Mouse (Mus musculus): ENCODE measurements at regions not wholly inside any gene's neighbourhood (a gene's known extent, or its start where the extent isn't known, plus 50 kb on each side); places are given as distances from the start of the nearest gene placed in this dataset.
A peak's percentile ranks its signal among the peaks of the same experiment; 100 is the strongest.

GRCm38 (mm10) chr8:79587258-79587657, 52.2 kb upstream of the Otud4 start:
- DNase-seq (ENCODE audit: low spot score in 2 of 2): peak in 1 of 2 experiments; percentile 38

- DNase-seq (ENCODE audit: low spot score in 2 of 2): peak; percentile 42 to 48
Observed at GRCm38 (mm10) chr8:79584966-79585365, 54.5 kb upstream of the Otud4 start.

GRCm38 (mm10) chr8:79583326-79583725, 56.1 kb upstream of the Otud4 start:
- DNase-seq (ENCODE audit: low spot score in 2 of 2): peak in 1 of 2 experiments; percentile 21

DNA sequence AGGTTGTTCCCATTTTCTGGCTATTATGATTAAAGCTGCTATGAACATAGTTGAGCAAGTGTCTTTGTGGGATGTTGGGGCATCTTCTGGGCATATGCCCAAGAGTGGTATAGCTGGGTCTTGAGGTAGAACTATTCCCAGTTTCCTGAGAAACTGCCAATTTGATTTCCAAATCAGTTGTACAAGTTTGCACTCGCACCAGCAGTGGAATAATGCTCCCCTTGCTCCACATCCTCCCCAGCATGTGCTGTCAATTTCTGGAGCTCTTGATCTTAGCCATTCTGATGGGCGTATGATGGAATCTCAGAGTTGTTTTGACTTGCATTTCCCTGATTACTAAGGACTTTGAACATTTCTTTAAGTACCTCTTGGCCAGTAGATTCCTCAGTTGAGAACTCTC, 57.2 kb upstream of the Otud4 start:
- DNase-seq (ENCODE audit: low spot score in 2 of 2): no peak

DNA sequence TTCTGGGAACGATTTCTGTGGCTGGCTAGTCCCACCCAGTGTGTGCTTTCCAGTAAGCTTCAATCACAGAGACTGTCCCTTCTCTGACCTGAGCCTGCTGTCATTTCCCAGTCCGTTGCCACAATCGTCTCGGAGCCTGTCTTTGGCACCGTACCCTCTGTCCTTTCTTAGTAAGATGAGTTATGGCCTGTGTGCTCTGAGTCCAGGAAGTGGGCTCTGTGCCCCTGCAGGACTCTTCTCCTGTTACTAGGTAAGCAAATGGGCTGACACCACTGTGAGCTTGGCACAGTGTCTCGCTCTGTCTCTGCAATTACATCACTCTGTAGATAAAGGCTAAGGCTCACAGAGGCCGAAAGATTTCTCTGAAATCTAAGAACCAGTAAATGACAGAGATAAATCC, 63.3 kb upstream of the Otud4 start:
- peak in 1 of 2 experiments; percentile 13 for DNase-seq (ENCODE audit: low spot score in 2 of 2)

- no peak for DNase-seq (ENCODE audit: low spot score in 2 of 2)
Observed at GRCm38 (mm10) chr8:79575175-79575734, 64.2 kb upstream of the Otud4 start.

DNA sequence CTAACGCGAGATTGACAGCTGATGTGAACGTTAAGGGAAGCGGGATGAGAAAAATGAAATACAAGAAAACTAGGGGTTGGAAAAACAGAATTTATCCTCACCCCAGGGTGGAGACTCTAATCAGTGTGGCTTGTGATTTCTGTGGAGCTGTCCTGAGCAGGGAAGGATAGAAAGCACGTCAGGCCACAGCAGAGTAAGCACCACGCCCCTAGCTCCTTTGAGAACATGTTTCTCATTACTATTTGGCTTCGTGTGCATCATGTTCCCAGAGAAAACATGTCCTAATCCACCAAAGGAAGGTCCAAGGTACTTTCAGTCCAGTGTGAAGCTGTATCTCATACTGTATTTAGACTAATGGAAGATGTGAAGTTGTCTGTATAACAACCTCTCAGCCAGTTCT, 65.9 kb upstream of the Otud4 start:
- DNase-seq (ENCODE audit: low spot score in 2 of 2): no peak

- no peak for DNase-seq (ENCODE audit: low spot score in 2 of 2)
Observed at GRCm38 (mm10) chr8:79572526-79572925, 66.9 kb upstream of the Otud4 start.

GRCm38 (mm10) chr8:79563101-79563500, 76.3 kb upstream of the Otud4 start:
- DNase-seq (ENCODE audit: low spot score in 2 of 2): no peak

DNA sequence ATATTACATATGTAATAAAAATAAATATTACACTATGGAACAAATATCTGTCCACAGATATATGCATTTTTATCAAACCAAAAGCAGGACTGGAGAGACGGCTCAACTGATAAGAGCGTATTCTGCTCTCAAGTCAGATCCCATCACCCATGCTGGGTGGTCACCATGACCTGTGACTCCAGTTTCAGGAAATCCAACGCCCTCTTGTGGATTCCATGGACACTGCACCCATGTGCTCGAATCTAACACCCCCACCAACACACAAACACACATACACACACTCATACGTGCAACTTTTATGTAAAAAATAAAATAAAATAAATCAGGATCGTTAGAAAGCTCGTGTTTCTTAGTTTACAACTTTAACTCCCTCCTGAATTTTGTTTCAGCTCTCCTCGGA, 76.7 kb upstream of the Otud4 start:
- no peak for DNase-seq (ENCODE audit: low spot score in 2 of 2)

DNA sequence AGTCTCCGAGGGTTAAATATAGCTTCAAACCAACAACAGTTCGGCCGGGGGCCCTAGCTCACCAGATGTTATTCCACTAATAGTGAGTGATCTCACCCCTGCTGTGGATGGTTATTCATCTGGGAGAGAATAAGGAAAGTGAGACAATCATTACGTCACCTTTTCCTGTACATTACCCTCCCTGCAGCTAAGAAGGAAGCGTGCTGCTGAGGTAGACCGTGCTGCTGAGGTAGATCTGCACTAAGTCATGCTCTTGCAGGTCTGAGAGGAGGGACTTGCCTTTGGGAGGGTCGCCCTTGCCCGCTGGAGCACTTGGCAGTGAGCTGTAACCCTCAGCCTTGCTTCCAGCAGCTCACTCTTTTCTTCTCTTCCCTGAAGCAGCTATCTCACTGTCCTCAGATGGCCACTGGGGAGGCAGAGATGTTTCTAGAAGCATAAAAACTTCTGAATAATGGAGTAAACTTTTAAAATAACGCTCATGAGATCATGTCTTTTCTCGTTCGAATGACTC, 77.3 kb upstream of the Otud4 start:
- DNase-seq (ENCODE audit: low spot score in 2 of 2): no peak

- no peak for DNase-seq (ENCODE audit: low spot score in 2 of 2)
Observed at GRCm38 (mm10) chr8:79561269-79562063, 78.0 kb upstream of the Otud4 start.

DNA sequence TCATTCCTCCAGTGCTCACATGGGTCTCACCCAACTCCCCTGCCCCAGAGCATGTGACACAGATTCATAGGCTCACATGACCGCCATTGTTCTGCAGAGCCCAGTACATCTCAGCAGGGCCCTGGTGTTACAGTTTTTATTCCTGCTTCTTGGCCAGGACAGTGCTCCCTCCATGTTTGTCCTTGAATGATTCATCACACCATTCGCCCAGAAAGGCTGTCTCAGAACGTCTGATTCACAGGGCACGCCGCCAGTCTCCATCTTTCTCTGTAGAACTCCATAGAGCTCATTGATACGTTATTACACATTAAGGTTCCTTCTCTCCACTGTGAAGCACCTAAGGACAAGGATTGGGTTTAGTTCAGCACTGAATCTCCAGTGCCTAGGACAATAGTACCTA, 79.9 kb upstream of the Otud4 start:
- DNase-seq (ENCODE audit: low spot score in 2 of 2): no peak

- no peak for DNase-seq (ENCODE audit: low spot score in 2 of 2)
Observed at GRCm38 (mm10) chr8:79554311-79554710, 85.1 kb upstream of the Otud4 start.

GRCm38 (mm10) chr8:79550151-79550550, 89.3 kb upstream of the Otud4 start:
- no peak for DNase-seq (ENCODE audit: low spot score in 2 of 2)

DNA sequence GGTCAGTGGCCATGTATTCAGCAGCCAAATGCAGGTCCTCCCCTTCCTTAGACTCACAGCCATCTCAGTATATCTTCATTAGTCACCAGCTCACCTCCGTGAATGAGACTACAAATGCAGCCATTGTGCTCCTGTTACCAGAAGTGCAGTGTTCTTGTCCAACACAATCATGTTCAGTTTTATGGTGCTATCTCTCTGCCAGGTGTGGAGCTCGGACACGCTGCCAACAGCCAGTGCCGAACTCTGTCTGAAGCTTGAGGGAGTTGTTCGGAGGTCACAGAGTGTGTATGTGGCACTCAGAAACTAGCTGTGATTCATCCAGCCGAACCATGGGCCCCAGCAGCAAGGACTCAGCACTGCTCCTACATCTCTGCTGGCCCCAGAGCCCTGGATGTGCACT, 91.3 kb upstream of the Otud4 start:
- DNase-seq (ENCODE audit: low spot score in 2 of 2): no peak

- no peak for DNase-seq (ENCODE audit: low spot score in 2 of 2)
Observed at GRCm38 (mm10) chr8:79545866-79546373, 93.5 kb upstream of the Otud4 start.

- DNase-seq (ENCODE audit: low spot score in 2 of 2): no peak
Observed at GRCm38 (mm10) chr8:79542461-79542860, 97.0 kb upstream of the Otud4 start.

- DNase-seq (ENCODE audit: low spot score in 2 of 2): no peak
Observed at GRCm38 (mm10) chr8:79540053-79540452, 99.4 kb upstream of the Otud4 start.

GRCm38 (mm10) chr8:79534271-79534889, 105.0 kb upstream of the Otud4 start:
- DNase-seq (ENCODE audit: low spot score in 2 of 2): no peak

DNA sequence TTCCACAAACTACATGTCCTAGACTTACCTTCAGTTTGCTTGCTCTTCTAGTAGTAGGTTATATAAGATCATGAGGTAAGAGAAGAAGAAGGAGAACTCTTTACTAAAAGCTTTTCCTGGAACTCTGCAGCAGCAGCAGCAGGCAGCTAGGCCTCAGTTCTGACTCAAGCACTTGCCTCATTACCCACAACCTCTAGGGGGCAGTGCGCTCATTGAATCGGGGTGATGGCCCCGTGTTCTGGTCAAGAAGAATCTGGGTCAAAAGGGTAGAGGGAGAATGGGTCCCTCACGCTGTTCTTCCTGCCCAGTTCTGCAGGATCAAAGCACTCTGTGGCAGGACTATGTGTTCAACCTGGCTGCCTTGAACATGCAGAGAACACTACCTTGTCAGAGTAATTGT, 109.9 kb upstream of the Otud4 start:
- DNase-seq (ENCODE audit: low spot score in 2 of 2): no peak

DNA sequence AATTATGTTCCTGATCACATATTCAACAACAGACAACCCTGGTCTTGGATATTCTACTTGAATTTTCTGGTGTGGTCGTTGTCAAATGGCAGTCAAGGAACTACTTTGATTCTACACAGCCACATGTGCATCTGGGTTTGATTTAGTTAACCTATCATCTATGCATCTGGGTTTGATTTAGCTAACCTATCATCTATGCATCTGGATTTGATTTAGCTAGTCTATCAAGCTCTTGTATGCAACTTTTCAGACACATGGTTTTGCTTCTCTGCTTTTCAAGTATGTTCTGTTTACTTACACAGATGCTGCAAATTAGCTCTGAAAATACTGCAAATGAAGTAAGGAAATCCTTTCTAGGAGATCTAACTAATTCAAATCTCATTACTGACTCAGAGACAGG, 117.4 kb upstream of the Otud4 start:
- DNase-seq (ENCODE audit: low spot score in 2 of 2): no peak

DNA sequence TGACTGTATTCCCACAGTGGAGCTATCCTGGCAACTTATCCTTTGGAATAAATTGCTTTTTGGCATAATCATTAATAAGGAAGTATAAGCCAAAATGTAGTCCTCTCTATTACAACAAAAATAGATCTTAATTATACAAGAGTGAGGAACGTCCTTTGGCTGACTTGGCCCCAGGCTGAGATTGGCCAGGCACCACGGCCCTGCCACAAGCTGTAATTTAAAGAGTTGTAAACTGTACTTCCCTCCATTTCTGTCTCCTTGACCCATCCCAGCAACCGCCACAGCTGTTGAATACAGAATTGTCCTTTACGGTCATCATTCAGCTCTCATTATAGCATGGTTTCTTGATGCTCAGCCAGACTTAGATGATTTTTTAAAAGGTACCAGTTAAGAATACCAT, 119.6 kb upstream of the Smad1 start:
- peak in 1 of 2 experiments; percentile 37 for DNase-seq (ENCODE audit: low spot score in 2 of 2)
